Mouse (Mus musculus) monocyte, adult 5-6 weeks (primary cell): ENCODE data around the gene Ankrd12. TPM values are rescaled to one million over a fixed set of nuclear protein-coding genes. Genes with fewer than 3 reads are reported as not detected.
"Not testable (repeated sequence)": the region's sequence is repeated elsewhere in the genome, so short reads cannot be mapped to it uniquely, and the experiment has no call there.

Experiments
- ATAC-seq: fragments of 153-309, 156-312 bp; replicated peaks from 2 replicates; pipeline ENCODE4 v1.8.0; 2017; ENCODE audit warnings: mild to moderate bottlenecking; ENCODE audit not compliant: low TSS enrichment, insufficient number of reproducible peaks, severe bottlenecking, poor library complexity, low FRiP score
- total RNA-seq: library from RNA; stranded (forward); fragments of 200-1000, 200-491, 200-594 nt; gene quantifications from 3 replicates; pipeline ENCODE4 v1.2.3, GENCODE M21; 2017

Ankrd12 gene
- total RNA-seq, 1 experiment from 2014 or later = 60.7 TPM

GRCm38 (mm10) chr17:66091392-66091791 is 14.5 kb upstream of the Ankrd12 start:
- no peak for ATAC-seq

- no peak for ATAC-seq
Measured at GRCm38 (mm10) chr17:66090251-66090650, 13.4 kb upstream of the Ankrd12 start.

- ATAC-seq = no peak
Measured at GRCm38 (mm10) chr17:66085038-66085437, 8.1 kb upstream of the Ankrd12 start.

GRCm38 (mm10) chr17:66084486-66084885 is 7.6 kb upstream of the Ankrd12 start:
- no peak for ATAC-seq

- peak; percentile 27 for ATAC-seq
Measured at GRCm38 (mm10) chr17:66077437-66077850, 555 bp upstream of the Ankrd12 start.

GRCm38 (mm10) chr17:66076174-66076927 is 538 bp downstream of the Ankrd12 start:
- peak; percentile 52; the same call in 1 of the 2 replicates for ATAC-seq

GRCm38 (mm10) chr17:66075827-66076173 is 1.1 kb downstream of the Ankrd12 start:
- ATAC-seq = no peak

- no peak for ATAC-seq
Measured at GRCm38 (mm10) chr17:66073971-66074370, 2.9 kb downstream of the Ankrd12 start.

GRCm38 (mm10) chr17:66069036-66069435 is 7.9 kb downstream of the Ankrd12 start:
- not testable (repeated sequence) for ATAC-seq

- ATAC-seq = no peak
Measured at GRCm38 (mm10) chr17:66065115-66065514, 11.8 kb downstream of the Ankrd12 start.

GRCm38 (mm10) chr17:66061241-66061938 is 15.5 kb downstream of the Ankrd12 start:
- no peak for ATAC-seq

- peak; percentile 27; the same call in 1 of the 2 replicates for ATAC-seq
Measured at GRCm38 (mm10) chr17:66058160-66058559, 18.7 kb downstream of the Ankrd12 start.

GRCm38 (mm10) chr17:66057145-66057544 is 19.7 kb downstream of the Ankrd12 start:
- ATAC-seq = no peak

- no peak for ATAC-seq
Measured at GRCm38 (mm10) chr17:66053349-66053748, 23.5 kb downstream of the Ankrd12 start.

GRCm38 (mm10) chr17:66048795-66049194 is 28.1 kb downstream of the Ankrd12 start:
- ATAC-seq = no peak

- ATAC-seq = no peak
Measured at GRCm38 (mm10) chr17:66048199-66048598, 28.7 kb downstream of the Ankrd12 start.

GRCm38 (mm10) chr17:66043679-66044078 is 33.2 kb downstream of the Ankrd12 start:
- not testable (repeated sequence) for ATAC-seq

- ATAC-seq = no peak
Measured at GRCm38 (mm10) chr17:66041020-66041419, 35.9 kb downstream of the Ankrd12 start.

- no peak for ATAC-seq
Measured at GRCm38 (mm10) chr17:66033239-66033638, 43.6 kb downstream of the Ankrd12 start.

GRCm38 (mm10) chr17:66031991-66032390 is 44.9 kb downstream of the Ankrd12 start:
- ATAC-seq = no peak
